Mouse (Mus musculus): Measurements from ENCODE around the gene Rapgef5. TPM values are rescaled to one million over a fixed set of nuclear protein-coding genes. Genes with fewer than 3 reads are reported as not detected.

Gene Rapgef5
- polyA plus RNA-seq, 1 experiment: not detected

DNA sequence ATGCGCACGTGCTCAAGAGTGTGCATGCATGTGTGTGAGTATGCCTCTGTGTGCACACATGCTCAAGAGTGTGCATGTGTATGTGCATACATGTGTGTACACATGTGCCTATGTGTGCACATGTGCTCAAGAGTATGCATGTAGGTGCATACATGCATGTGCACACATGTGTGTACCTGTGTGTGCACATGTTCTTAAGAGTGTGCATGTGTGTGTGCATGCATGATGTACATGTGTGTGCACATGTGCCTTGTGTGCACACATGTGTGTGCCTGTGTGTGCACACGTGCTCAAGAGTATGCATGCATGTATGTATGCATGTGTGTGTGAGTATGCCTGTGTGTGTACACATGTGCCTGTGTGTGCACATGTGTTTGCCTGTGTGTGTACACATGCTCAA, 45.8 kb downstream of the Rapgef5 start:
- no peak for TF ChIP-seq GATA1 (IDR thresholded peaks at IDR 0.05; ENCODE audit: low read length)

DNA sequence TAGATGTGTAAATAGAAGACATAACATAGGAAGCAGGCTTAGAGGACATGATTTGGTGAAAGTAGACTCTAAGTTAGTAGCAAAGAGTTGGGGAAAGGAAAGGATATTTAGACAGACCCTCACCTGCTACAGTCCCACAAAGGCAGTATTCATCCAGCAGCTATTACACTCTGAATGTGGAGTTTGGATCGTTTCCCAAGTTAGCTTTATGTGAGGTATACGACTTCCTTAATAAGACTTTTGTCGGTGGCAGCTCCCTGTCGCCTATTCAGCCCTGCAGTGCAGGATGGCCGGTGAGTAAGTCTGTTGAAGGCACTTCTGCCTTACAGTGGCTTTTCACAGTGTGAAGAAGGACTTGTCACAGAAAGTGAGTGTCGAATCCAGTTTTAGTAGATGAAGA, 47.6 kb downstream of the Rapgef5 start:
- no peak for TF ChIP-seq GATA1 (IDR thresholded peaks at IDR 0.05; ENCODE audit: low read length)

DNA sequence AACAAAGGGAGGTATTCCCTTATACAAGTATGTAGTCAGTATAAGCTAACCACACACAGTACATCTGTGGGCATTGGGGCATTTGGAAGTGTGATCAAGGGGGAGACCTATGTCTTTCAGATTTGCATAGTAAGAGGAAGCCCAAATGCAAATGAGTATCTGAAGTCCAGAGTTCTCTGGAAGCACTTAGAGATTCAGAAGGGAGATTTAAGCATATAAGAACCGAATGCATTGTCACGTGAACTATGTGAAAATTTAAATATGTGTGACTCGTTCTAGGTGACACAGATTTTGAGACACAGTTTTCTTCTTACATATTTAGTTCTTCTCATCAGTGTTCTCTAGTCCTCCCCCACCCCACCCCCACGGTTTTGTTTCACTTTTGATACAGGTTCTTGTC, 50.0 kb downstream of the Rapgef5 start:
- TF ChIP-seq GATA1 (IDR thresholded peaks at IDR 0.05; ENCODE audit: low read length): no peak

DNA sequence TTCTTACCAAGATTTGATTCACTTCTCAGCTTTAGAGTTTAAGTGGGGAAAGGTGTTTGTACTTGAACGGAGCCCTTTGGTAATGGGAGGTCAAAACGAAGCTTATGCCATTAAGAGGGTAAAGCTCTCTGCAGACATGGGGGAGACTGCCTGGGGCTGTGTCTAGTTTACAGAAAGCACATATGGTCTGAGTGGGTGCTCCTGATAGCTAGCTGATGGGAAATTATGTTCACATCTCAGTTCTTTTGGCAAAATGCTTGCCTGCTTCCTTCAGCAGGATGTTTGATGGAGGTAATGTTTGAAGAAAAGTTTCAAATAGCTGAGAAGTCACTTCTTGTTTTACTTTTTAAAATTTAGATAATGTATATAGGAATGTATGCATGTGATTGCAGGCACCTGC, 53.4 kb downstream of the Rapgef5 start:
- TF ChIP-seq GATA1 (IDR thresholded peaks at IDR 0.05; ENCODE audit: low read length): no peak

DNA sequence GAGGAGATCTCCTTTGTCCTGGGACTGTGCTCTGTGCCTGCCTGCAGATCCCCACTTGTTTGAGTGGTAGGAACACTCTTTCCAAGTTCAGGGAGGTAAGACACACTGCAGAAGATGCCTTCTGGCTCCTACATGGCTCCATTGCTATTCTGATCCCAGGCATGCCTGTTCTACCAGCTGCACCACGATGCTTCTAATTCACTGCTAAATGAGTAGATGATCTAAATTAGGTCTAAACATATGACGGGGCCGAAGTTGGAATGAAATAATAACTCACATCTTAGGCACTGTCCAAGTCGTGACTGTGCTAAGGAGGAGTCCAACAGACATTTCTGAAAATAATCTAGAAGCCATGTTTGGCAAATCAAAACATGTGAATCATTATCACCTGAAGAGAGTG, 68.0 kb downstream of the Rapgef5 start:
- TF ChIP-seq GATA1 (IDR thresholded peaks at IDR 0.05; ENCODE audit: low read length): no peak

DNA sequence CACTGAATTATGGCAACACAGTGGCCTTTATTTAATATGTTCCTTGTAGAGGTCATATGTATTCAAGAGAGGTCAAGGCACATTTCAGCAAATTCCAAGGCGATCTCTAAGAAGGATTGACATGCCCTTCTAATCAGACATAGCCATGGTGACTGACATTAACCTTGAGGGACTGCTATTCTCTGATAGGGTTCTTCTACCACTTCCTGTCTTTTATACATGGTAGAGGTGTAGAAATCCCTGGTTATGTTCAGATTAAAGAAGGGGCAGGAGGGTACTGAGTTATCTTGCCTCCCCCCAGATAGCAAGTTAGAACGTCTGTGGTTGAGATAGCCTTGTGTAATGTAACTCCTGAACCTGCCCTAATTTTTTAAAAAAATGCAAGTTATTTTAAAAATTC, 69.1 kb downstream of the Rapgef5 start:
- TF ChIP-seq GATA1 (IDR thresholded peaks at IDR 0.05; ENCODE audit: low read length): no peak

DNA sequence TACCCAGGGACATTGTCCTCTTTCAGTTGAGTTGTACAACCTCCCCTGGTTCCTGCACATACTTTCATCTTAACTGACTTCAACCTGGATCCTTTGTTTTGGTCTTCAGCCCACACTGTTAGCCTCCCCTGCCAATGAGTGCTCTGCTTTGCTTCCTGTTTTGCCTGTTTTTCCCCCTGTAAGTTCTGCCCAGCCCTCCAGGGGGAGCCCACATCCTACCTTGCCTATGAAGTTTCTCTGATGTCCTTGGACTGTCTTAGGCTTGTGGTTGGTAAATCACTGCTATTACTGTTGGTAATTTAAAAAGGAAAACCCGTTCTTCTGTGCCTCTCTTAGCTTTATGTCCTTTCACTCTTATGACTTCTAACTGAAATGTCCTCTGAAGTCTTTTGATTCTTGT, 69.8 kb downstream of the Rapgef5 start:
- TF ChIP-seq GATA1 (IDR thresholded peaks at IDR 0.05; ENCODE audit: low read length): no peak

DNA sequence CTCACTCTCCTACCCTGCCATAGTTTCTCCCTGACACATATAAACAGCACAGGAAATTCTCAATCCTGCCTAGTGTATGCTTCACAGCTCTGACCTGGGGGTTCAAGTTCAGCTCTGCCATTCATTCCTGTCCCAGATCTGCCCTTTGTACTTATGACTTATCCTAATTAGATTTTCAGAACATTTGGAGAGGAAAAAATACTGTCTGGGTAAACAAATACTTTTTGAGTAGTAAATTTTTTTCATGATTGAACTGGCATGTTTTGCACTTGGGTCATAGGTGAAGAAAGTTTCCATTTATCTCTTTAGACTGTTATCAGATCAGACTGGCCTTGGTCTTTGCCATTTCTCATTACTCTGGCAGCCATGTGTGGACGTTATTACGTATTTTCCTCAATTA, 72.9 kb downstream of the Rapgef5 start:
- TF ChIP-seq GATA1 (IDR thresholded peaks at IDR 0.05; ENCODE audit: low read length): no peak

DNA sequence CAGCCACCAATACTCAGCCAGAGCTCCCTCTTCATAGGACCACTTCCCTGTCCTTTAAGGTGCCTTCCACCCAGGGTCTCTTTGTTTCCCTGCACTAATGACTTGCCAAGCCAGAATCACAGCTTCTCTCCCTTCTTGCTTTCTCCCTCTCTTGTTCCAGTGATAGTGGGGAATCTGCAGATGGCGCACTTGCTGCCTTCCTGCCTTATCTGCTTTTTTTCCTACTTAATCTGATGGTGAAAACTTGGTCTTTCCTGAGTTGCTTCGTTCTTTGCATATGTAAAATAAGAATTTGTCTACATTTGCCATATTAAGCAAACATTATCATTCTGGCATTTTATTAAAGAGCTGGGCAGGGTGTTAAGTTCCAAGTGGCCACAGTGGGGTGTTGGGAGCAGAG, 75.7 kb downstream of the Rapgef5 start:
- no peak for TF ChIP-seq GATA1 (IDR thresholded peaks at IDR 0.05; ENCODE audit: low read length)

DNA sequence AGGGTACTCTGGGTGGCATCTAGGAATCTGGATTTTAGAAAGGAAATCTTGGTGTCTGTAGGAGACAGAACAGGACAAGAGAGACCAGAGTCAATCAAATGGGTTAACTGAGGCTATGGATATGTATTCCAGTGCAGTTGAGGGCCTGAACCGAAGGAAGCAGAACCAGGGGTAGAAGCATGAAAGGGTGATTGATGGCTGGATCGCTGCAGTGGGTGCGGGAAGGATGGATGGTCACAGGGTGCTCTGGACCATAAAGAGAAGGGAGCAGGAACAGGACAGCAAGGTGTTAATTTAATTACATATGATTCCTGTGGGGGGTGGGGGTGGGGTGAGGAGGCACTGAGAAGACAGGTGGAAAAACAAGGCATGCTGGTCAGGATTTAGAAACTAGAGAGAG, 76.3 kb downstream of the Rapgef5 start:
- no peak for TF ChIP-seq GATA1 (IDR thresholded peaks at IDR 0.05; ENCODE audit: low read length)

DNA sequence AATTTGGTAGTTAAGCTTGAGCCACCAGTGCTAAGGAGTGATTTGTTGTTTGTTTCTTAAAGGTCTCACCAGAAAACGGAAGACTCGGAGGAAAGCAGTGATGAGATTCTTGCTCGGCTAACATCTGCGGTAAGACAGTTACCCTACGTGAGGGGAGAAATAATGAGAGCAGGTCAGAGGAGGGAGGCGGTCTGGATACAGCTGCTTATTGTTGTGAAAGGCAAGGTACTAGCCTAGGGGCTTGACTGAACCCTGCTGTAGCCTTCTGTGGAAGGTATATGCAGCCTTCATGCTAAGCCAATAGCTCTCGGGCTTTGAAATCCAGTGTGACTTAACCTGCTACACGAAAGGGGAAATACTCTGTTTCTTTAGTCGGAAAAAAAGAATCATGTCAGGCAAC, 78.9 kb downstream of the Rapgef5 start:
- TF ChIP-seq GATA1 (IDR thresholded peaks at IDR 0.05; ENCODE audit: low read length): no peak

DNA sequence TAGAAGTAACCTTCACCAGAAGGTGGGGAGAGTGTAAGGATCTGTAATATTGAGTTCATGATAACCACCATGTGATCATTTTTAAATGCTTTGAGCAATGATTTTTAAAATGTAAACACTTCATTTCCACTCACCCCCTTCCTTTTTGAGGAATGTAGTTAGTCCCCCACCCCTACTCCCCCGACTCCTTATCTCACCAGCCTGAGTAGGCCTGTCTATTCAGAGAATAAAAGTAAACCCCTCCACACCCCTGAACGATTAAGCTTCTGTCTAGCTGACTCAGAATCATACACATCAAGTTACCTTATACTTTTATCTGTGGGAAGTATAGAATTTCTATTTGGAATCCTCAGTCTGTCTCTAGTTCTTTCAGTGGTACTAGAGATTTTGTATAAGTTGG, 81.9 kb downstream of the Rapgef5 start:
- TF ChIP-seq GATA1 (IDR thresholded peaks at IDR 0.05; ENCODE audit: low read length): no peak

DNA sequence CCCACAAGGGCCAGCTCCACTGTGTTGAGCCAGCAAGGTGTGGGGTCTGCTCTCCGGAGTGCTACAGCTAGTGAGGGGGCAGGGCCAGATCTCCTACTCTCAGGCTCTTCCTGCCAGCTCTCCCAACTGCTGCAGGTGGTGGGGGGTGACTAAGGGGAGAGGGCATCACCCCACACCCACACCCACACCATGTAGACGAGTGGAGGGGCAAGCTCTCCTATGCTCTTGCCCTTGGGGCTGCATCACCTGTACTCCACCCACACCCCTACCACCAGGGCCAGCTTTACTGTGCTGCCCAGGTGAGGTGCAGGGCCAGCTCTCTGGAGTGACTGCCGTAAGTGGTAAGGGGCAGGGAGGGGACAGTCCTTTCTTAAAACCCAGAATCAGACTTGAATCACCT, 89.7 kb downstream of the Rapgef5 start:
- TF ChIP-seq GATA1 (IDR thresholded peaks at IDR 0.05; ENCODE audit: low read length): no peak

DNA sequence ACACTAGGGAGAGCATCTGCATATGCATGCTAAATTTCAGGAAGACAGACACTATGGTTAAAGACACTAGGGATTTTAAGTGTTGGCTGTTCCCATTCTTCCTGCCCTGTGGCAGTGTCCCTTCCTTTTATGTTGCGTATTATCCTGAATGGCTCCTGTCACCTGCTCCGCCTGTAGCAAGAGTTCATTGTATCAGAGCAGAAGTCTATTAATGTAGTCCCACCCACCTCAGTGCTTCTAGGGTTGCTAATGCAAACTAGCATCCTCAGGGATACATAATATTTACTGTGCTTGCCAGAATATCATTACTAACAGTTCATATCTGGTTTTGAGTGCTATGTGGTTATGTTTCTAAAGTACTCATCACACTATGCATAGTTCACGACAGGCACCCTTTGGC, 96.4 kb downstream of the Rapgef5 start:
- no peak for TF ChIP-seq GATA1 (IDR thresholded peaks at IDR 0.05; ENCODE audit: low read length)

DNA sequence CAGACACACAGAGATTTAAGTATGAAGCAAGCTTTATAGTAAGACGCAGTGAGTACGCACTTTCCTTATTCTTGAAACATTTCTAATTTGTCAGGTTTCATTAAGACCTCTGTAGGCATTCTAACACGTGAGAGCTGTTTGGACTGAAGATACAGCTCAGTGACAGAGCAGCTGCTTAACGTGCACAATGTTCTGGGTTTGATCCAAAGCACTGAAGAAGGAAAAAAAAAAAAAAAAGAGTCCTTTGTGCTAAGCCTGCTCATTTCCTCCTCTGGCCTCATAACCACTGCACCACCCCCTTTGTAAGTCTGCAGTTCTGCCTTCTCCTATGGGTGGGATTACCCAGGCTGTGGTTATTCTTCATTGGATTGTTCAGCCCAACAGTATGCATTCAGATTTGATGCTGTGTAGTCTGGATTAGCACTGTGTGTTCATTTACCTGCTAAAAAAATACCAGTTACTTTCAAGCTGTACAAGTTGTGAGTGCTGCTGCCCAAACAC, 103.3 kb downstream of the Rapgef5 start:
- no peak for TF ChIP-seq GATA1 (IDR thresholded peaks at IDR 0.05; ENCODE audit: low read length)

DNA sequence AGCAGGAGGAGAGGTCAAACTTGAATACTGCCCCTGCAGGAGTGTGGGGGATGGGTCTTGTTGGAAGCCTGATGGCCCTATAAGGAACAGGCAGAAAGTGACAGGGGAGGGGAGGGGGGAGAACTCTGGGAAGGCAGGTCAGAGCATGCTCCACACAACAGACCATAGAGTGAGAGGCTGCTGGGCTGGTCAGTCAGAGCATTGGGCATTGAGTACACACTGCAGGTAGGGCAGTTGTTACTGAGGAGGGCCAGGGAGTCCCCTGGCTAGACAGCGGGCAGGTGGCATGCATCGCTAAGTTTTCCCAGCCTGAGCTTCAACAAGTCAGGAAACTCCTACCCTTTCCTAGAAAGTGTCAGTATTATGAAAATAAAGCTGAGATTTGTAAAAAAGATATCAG, 106.7 kb downstream of the Rapgef5 start:
- no peak for TF ChIP-seq GATA1 (IDR thresholded peaks at IDR 0.05; ENCODE audit: low read length)

DNA sequence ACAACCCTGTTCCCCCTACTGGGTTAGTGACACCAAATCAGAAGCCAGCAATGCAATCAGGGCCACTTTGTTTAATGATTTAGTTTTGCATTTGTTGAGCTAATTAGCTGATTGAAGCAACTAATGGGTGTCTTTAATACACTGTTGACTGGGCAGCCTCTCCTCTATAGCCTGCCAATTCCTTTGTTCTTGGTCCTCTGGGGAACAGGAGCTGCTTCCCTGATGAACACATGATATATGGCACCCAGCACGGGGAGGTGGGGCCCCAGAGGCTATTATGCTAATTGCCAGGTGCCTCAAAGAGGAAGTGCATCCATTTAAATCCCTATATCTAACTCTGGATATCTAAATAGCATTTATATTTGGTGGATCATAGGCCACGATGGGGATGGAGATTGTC, 111.0 kb downstream of the Rapgef5 start:
- TF ChIP-seq GATA1 (IDR thresholded peaks at IDR 0.05; ENCODE audit: low read length): no peak

DNA sequence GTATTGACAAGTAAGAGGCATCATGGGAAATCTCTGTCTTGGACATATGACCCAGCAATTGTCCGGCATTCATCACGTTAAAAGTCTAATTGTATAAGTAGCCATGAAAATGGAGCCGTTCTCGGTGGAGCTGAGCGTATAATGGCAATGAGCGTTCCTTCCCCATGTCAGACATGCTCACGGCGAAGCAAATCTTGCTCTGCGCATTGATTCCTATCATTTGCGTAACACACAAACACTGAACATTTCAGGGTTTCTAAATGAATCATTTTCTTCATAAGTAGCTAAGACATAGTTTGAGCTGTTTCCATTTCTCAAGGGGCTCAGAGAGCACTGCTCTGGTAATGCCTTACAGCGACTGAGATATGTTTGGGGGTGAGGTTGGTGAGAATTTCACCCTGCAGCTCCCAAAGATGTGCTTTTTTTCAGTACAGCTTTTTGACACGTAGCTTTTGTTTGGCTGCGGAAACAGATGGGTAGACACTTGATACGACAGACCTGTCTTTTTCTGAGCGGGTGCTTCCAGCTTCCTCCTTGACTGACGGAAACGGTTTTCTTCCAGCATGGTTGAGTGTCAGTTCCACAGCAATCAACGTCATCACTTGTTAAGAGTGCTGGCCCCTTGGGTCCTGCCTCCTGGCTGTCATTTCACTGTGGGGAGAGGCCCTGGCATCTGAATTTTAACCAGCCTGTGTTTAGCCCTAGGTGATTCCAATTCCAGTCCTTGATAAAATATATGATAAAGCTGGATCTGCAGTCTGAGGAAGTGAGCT, 112.2 kb downstream of the Rapgef5 start:
- no peak for TF ChIP-seq GATA1 (IDR thresholded peaks at IDR 0.05; ENCODE audit: low read length)
